Mouse (Mus musculus) cerebellum, adult 18-20 months (tissue): Measurements from ENCODE around the gene Cblc.
A peak's percentile ranks its signal among the peaks of the same experiment; 100 is the strongest.

Experiments used
- DNase-seq, 2 experiments: peaks; one replicate each; pipeline ENCODE4 v3.0.0; 2021

Gene Cblc

DNA sequence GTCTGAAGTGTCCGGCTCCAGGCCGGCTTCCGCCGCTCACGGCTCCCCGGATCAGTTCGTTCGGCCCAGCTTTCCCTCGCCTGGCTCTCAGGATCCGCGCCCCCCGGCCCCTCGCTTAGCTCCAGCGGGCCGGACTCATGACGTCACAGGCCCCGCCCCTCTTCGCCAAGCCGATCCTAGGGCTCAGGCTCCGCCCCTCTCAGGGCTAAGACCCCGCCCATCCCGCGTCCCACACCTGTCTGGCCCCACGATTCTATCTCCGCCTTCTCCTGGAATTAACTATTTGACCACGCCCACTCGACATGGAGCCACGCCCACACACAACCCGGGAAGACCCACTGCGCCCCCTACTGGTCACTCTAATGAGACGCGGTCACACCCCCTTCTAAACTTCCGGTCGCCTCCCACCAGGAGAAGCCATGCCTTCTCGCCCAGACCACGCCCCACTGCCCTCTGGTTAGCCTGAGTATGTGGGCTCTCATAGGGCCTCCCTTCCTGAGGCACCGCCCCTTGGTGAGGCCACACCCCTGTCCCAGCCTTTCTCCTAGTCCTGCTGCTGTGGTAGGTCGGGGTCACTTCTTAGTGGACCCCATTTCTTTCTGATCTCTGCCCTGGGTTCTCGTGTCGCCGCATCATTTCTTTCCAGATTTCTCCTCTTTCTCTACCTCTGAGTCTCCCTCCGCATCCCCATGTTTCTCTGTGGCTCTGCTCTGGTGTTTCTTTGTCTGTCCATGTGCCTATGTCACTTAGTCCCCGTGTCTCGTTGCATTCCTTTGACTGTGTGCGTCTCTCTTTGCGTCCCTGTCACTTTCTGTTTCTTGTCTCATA, 47.0 kb downstream of the Cblc start:
- peak; percentile 64 to 67 for DNase-seq

DNA sequence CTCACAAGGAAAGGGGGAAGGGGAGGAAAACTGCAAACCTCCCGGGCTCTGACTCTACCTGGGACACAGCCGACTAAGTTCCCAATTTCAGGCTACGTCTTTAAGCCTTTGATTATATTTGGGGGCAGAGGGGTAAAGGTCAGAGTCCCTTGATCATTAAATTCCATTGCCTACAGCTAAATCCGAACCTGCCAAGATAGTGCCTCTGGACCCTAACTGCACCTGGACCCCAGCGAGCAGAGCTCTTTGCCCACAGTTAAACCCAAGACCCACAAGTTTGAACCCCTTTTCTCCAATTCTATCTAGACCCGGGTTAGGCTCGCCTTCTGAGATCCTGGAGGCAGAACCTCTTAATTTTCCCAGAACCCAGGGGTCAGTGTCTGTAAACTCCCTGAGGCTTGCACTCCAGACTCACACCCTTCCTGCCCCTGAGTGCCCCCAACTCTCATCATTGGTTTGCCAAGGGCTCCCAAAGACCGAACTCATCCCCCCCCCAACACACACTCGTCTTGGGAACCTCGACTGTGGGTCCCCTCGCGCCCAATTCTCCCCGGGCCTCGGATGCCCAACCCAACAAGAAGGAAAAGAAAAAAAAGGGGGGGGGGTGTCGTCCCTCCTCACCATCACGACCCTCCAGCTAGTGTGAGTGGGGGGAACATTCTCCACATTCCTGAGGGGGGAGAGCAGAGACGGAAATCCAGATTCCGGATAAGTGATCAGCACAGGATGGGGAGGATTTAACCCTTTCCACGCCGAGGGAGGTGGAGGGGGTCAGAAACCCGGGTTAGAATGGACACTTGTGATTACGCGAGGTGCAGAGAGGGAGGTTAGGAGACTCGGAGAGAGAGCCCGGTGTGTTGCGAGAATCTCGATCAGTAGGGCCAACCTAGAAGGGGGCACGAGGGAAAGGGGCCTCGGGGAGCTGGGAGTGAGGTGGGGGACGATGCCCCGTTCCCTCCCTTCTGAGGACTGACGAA, 48.1 kb downstream of the Cblc start:
- DNase-seq, result peak in 1 of 2 experiments; percentile 8

- DNase-seq, result no peak
Measured at GRCm38 (mm10) chr7:19747420-19748218, 49.0 kb downstream of the Cblc start.

- DNase-seq, result no peak
Measured at GRCm38 (mm10) chr7:19746426-19747201, 50.0 kb downstream of the Cblc start.

- DNase-seq, result no peak
Measured at GRCm38 (mm10) chr7:19745971-19746370, 50.6 kb downstream of the Cblc start.

DNA sequence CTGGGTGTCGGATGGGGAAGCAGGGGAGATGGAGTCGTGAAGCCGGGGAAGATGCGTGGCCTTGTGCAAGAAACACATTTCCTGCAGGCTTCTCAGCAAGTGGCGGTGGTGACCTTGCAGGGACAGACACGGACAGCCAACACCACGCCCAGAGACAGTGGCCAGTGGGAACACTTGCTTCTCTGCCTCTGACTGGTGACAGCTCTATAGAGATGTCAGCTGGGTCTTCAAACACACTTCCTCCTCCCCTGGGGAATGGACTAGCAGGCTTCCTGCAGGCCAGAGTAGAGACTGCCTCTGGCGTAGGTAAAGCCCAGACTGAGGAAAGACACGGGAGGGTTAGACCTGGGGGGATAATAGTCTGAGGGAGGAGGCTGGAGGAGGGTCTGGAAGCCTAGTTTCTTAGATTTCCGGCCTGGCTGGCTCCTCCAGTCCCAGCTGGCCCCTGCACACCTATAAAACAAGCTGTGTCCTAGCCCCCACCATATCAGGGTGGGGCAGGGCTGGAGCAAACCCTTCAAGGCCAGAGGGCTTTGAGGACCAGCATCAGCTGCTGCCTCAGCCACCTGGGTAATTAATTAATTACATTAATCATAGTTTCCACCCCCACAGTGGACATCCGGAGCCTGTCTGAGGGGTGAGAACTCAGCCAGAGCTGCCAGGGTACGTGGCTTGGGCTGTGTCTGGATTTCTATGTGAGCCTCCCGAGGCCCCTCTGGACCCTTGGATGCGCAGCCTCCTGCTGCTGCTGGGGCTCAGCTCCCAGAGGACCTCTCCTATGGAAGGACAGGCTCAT, 51.8 kb downstream of the Cblc start:
- DNase-seq, result no peak

GRCm38 (mm10) chr7:19743791-19744190, 52.8 kb downstream of the Cblc start:
- DNase-seq, result no peak

GRCm38 (mm10) chr7:19742468-19742867, 54.1 kb downstream of the Cblc start:
- no peak for DNase-seq

DNA sequence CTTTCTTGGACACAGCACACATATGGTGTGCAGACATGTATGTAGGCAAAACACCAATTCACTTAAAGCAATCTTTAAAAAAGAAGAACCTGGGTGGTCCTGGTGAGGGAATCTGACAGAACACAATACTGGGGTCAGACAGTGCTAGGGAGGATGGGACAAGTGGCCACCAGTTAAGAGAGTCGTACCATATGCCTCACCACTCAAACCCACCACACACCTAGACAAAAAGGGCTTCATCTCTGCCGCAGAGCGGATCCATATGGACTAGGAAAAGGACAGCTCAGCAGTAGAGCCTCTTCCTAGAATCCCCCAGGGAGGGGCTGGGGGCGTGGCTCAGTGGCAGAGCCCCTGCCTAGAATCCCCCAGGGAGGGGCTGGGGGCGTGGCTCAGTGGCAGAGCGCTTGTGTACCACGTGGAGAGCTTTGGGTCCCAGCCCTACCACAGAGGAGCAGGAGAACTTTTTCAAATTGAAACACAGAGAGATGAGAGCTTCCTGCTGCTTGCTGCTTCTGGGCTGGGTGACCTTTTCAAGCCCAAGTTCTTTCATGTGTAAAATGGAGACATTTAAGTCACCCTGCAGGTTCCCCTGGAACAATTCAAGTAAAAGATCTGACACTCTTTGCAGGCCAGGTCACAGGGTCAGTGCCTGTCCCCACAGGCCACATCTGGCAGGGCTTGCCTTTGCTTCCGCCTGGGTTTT, 55.1 kb downstream of the Cblc start:
- no peak for DNase-seq

GRCm38 (mm10) chr7:19740269-19740668, 56.3 kb downstream of the Cblc start:
- DNase-seq, result no peak

DNA sequence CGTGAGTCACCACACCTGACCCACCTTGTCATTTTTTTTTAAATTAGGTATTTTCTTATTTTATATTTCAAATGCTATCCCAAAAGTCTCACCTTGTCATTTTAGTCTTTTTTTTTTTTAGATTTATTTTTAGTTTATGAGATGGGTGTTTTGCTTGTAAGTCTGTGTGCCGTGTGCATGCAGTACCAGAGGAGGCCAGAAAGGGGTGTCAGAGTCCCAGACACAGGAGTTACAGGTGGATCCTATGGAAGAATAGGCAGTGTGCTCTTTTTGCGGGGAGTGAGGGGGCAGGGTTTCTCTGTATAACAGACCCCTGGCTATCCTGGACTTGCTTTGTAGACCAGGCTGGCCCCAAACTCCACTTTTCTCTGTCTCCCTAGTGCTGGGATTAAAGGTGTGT, 57.8 kb downstream of the Cblc start:
- DNase-seq, result no peak

DNA sequence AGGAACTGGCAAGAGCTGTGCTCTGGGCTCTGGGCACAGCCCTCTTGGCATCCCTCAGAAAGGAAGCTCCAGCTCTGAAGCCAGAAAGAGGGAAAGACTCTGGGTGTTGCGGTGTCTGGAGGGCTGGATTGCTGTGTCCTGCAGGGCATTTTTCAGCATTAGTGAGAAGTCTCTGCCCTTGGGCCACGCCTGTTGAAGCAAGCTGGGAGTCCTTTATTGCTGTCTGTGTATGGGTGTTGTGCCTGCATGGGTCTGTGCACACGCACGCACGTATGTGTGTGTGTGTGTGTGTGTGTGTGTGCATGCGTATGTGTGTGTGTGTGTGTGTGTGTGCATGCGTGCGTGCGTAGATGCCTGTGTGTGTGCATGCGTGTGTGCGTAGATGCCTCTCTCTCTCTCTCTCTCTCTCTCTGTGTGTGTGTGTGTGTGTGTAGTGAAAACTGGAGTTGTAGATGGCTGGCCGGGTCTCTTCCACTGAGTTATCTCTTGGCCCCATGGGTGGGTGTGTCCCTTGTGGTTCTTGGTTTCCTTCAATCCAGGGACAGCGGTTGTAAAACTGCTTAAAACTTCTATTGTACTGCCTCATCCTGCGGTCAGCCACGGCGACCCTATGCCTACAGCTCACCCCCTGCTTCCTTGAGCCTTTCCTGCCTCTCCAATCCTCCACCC, 60.1 kb downstream of the Cblc start:
- DNase-seq, result no peak

DNA sequence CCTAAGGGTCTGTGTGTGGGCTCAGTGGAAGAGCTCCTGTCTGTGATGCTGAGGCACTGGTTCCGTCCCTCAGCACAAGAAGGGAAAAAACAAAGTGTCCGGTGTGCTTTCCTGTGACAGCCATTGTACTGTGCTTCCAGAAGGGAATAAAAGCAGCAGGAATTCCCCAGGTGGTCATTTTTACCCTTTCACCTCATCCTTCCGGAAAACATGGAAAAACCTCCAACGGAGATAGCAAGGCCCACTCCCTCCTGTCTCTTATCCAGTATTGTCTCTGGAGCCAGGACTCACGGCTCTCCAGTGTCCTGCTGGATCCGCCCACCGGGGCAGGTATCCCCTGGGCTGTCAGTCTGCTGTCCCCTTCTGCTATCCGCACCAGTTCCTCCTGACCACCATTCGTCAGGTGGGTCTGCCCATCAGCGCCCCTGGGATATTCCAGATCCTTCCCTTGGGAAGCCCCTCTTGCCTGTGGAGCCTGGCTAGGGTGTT, 62.4 kb downstream of the Cblc start:
- DNase-seq, result no peak
